Mouse (Mus musculus): ENCODE measurements around the gene Hacd2. TPM values are rescaled to one million over a fixed set of nuclear protein-coding genes. Genes with fewer than 3 reads are reported as not detected.

Gene Hacd2
- polyA plus RNA-seq, 1 experiment from 2014 or later = 27.2 TPM

GRCm38 (mm10) chr16:35139873-35140619 lies 117.8 kb downstream of the Hacd2 start:
- Histone ChIP-seq H3K27ac (ENCODE audit: low read depth, low read length) (peak overlapping the region; percentile 60), H3K4me3 (ENCODE audit: low read depth, low read length) (no peak overlapping the region), H3K9ac (ENCODE audit: low read length) (peak overlapping the region; percentile 39; the same call in 1 of the 2 replicates), H3K4me1 (ENCODE audit: control insufficient read depth, insufficient read depth, low read length) (peaks cover 16% of the 10 kb centered on the region), H3K27me3 (ENCODE audit: control insufficient read depth, insufficient read depth, low read length) (no peaks in the 10 kb centered on the region), H3K36me3 (ENCODE audit: control insufficient read depth, insufficient read depth, low read length) (no peaks in the 10 kb centered on the region), H3K9me3 (ENCODE audit: control insufficient read depth, low read length) (no peaks in the 10 kb centered on the region), H3K4me2 (peak overlapping the region; percentile 33)
- DNase-seq (ENCODE audit: low spot score, missing footprints) (peak; percentile 90), ATAC-seq (ENCODE audit: low FRiP score) (peak; percentile 82)
- WGBS = 12% methylated on average over 11 of the region's 11 CpGs

- no peak for DNase-seq (ENCODE audit: low spot score, missing footprints)
- H3K4me2 ChIP-seq = peak overlapping the region; percentile 33
- no peak overlapping the region for H3K4me3 ChIP-seq (ENCODE audit: low read depth, low read length)
- peak; percentile 57 for ATAC-seq (ENCODE audit: low FRiP score)
- H3K9ac ChIP-seq (ENCODE audit: low read length) = no peak overlapping the region
- no peaks in the 10 kb centered on the region for H3K36me3 ChIP-seq (ENCODE audit: control insufficient read depth, insufficient read depth, low read length)
- H3K9me3 ChIP-seq (ENCODE audit: control insufficient read depth, low read length) = no peaks in the 10 kb centered on the region
- no peaks in the 10 kb centered on the region for H3K27me3 ChIP-seq (ENCODE audit: control insufficient read depth, insufficient read depth, low read length)
- WGBS = 15% methylated on average over 9 of the region's 9 CpGs
- H3K4me1 ChIP-seq (ENCODE audit: control insufficient read depth, insufficient read depth, low read length) = peaks cover 16% of the 10 kb centered on the region
- no peak overlapping the region; the same call in 1 of the 2 replicates for H3K27ac ChIP-seq (ENCODE audit: low read depth, low read length)
These were observed 118.4 kb downstream of the Hacd2 start for GRCm38 (mm10) chr16:35140620-35140975.

- peaks cover 16% of the 10 kb centered on the region for H3K4me1 ChIP-seq (ENCODE audit: control insufficient read depth, insufficient read depth, low read length)
- H3K4me2 ChIP-seq = no peak overlapping the region
- ATAC-seq (ENCODE audit: low FRiP score) (no peak), DNase-seq (ENCODE audit: low spot score, missing footprints) (no peak)
- no peaks in the 10 kb centered on the region for H3K27me3 ChIP-seq (ENCODE audit: control insufficient read depth, insufficient read depth, low read length)
- H3K27ac ChIP-seq (ENCODE audit: low read depth, low read length) = no peak overlapping the region
- no peaks in the 10 kb centered on the region for H3K9me3 ChIP-seq (ENCODE audit: control insufficient read depth, low read length)
- no peak overlapping the region for H3K9ac ChIP-seq (ENCODE audit: low read length)
- 88% methylated on average over 8 of the region's 8 CpGs for WGBS
- H3K4me3 ChIP-seq (ENCODE audit: low read depth, low read length) = no peak overlapping the region
- no peaks in the 10 kb centered on the region for H3K36me3 ChIP-seq (ENCODE audit: control insufficient read depth, insufficient read depth, low read length)
These were observed 119.6 kb downstream of the Hacd2 start for GRCm38 (mm10) chr16:35141839-35142238.

- Histone ChIP-seq H3K4me3 (ENCODE audit: low read depth, low read length) (no peak overlapping the region), H3K36me3 (ENCODE audit: control insufficient read depth, insufficient read depth, low read length) (no peaks in the 10 kb centered on the region), H3K27me3 (ENCODE audit: control insufficient read depth, insufficient read depth, low read length) (peaks cover under 1% of the 10 kb centered on the region; the same call in 1 of the 2 replicates), H3K27ac (ENCODE audit: low read depth, low read length) (no peak overlapping the region), H3K9ac (ENCODE audit: low read length) (no peak overlapping the region), H3K4me1 (ENCODE audit: control insufficient read depth, insufficient read depth, low read length) (no peaks in the 10 kb centered on the region), H3K4me2 (no peak overlapping the region), H3K9me3 (ENCODE audit: control insufficient read depth, low read length) (no peaks in the 10 kb centered on the region)
- WGBS = 22% methylated on average over 4 of the region's 4 CpGs
- ATAC-seq (ENCODE audit: low FRiP score) = no peak
- no peak for DNase-seq (ENCODE audit: low spot score, missing footprints)
These were observed 123.9 kb downstream of the Hacd2 start for GRCm38 (mm10) chr16:35146153-35146552.

GRCm38 (mm10) chr16:35153146-35153755 lies 131.0 kb downstream of the Hacd2 start:
- Histone ChIP-seq H3K4me3 (ENCODE audit: low read depth, low read length) (no peak overlapping the region), H3K4me2 (no peak overlapping the region), H3K36me3 (ENCODE audit: control insufficient read depth, insufficient read depth, low read length) (no peaks in the 10 kb centered on the region), H3K27ac (ENCODE audit: low read depth, low read length) (no peak overlapping the region), H3K27me3 (ENCODE audit: control insufficient read depth, insufficient read depth, low read length) (peaks cover 47% of the 10 kb centered on the region), H3K4me1 (ENCODE audit: control insufficient read depth, insufficient read depth, low read length) (peaks cover 16% of the 10 kb centered on the region), H3K9me3 (ENCODE audit: control insufficient read depth, low read length) (no peaks in the 10 kb centered on the region), H3K9ac (ENCODE audit: low read length) (no peak overlapping the region)
- ATAC-seq (ENCODE audit: low FRiP score) (no peak), DNase-seq (ENCODE audit: low spot score, missing footprints) (peak; percentile 92)
- 3% methylated on average over 12 of the region's 12 CpGs for WGBS

GRCm38 (mm10) chr16:35154245-35154640 lies 132.0 kb downstream of the Hacd2 start:
- Histone ChIP-seq H3K36me3 (ENCODE audit: control insufficient read depth, insufficient read depth, low read length) (no peaks in the 10 kb centered on the region), H3K9me3 (ENCODE audit: control insufficient read depth, low read length) (no peaks in the 10 kb centered on the region), H3K9ac (ENCODE audit: low read length) (peak overlapping the region; percentile 85), H3K27ac (ENCODE audit: low read depth, low read length) (peak overlapping the region; percentile 57; the same call in 1 of the 2 replicates), H3K4me3 (ENCODE audit: low read depth, low read length) (peak overlapping the region; percentile 74), H3K4me1 (ENCODE audit: control insufficient read depth, insufficient read depth, low read length) (peaks cover 16% of the 10 kb centered on the region), H3K4me2 (peak overlapping the region; percentile 95), H3K27me3 (ENCODE audit: control insufficient read depth, insufficient read depth, low read length) (peaks cover 47% of the 10 kb centered on the region)
- ATAC-seq (ENCODE audit: low FRiP score) (peak; percentile 77), DNase-seq (ENCODE audit: low spot score, missing footprints) (peak; percentile 95)
- WGBS = under 1% methylated on average over 29 of the region's 29 CpGs

GRCm38 (mm10) chr16:35154641-35155390 lies 132.6 kb downstream of the Hacd2 start, which contains the start of gene Adcy5:
Gene Adcy5, plus strand, starts transcription at chr16:35154877.
- under 1% methylated on average over 70 of the region's 104 CpGs for WGBS
- peak within 1 kb of the TSS; percentile 57 for H3K27ac ChIP-seq (ENCODE audit: low read depth, low read length)
- ATAC-seq (ENCODE audit: low FRiP score) = peak; percentile 68

GRCm38 (mm10) chr16:35155391-35156305 lies 133.4 kb downstream of the Hacd2 start:
- ATAC-seq (ENCODE audit: low FRiP score) (peak; percentile 39), DNase-seq (ENCODE audit: low spot score, missing footprints) (peak; percentile 97)
- Histone ChIP-seq H3K4me3 (ENCODE audit: low read depth, low read length) (peak overlapping the region; percentile 74), H3K9ac (ENCODE audit: low read length) (peak overlapping the region; percentile 85), H3K4me1 (ENCODE audit: control insufficient read depth, insufficient read depth, low read length) (peaks cover 19% of the 10 kb centered on the region), H3K9me3 (ENCODE audit: control insufficient read depth, low read length) (no peaks in the 10 kb centered on the region), H3K4me2 (peak overlapping the region; percentile 95), H3K27ac (ENCODE audit: low read depth, low read length) (peak overlapping the region; percentile 57; the same call in 1 of the 2 replicates), H3K36me3 (ENCODE audit: control insufficient read depth, insufficient read depth, low read length) (no peaks in the 10 kb centered on the region), H3K27me3 (ENCODE audit: control insufficient read depth, insufficient read depth, low read length) (peaks cover 47% of the 10 kb centered on the region)
- under 1% methylated on average over 80 of the region's 87 CpGs for WGBS

More at GRCm38 (mm10) chr16:35154641-35155390, 132.6 kb downstream of the Hacd2 start, which contains the start of gene Adcy5:
- Histone ChIP-seq H3K36me3 (ENCODE audit: control insufficient read depth, insufficient read depth, low read length) (no peaks in the 10 kb centered on the region), H3K27me3 (ENCODE audit: control insufficient read depth, insufficient read depth, low read length) (peaks cover 47% of the 10 kb centered on the region), H3K4me2 (peak within 1 kb of the TSS; percentile 95), H3K9me3 (ENCODE audit: control insufficient read depth, low read length) (no peaks in the 10 kb centered on the region), H3K4me1 (ENCODE audit: control insufficient read depth, insufficient read depth, low read length) (peaks cover 19% of the 10 kb centered on the region), H3K9ac (ENCODE audit: low read length) (peak within 1 kb of the TSS; percentile 85), H3K4me3 (ENCODE audit: low read depth, low read length) (peak within 1 kb of the TSS; percentile 74)
- peak; percentile 95 for DNase-seq (ENCODE audit: low spot score, missing footprints)

All from midbrain, embryonic 11.5 days (tissue).